ENCODE assay signal across 8 mouse cellular contexts in the genomic region with DNA sequence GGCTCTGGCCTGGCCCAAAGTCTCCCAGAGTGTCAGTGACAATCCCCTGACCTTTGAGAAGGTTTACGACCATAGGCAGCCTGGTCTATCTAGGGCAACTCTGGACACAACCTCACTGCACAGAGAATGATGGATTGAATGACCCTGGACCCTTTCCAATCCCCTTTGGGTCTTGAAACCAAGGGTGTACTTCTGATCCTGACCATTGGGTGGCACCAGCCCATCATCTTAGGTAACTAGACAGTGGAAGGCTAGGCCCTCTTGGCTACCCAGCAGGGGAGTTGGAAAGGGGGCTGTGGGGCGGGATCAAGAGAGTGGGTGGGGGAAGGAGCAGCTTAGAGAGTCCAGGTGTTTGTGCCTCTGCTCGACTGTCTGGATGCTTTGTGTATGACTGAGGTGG.
DNase-seq lines count a peak whose midpoint lies in the region; ATAC-seq and TF ChIP-seq lines count a peak whose summit lies in the region.

No protein-coding gene starts in this region.

- WGBS in embryonic facial prominence, embryonic 10.5 days, result 17% methylated on average over 3 of the region's 3 CpGs
- WGBS in limb, embryonic 11.5 days, result 3% methylated on average over 3 of the region's 3 CpGs
- WGBS in neural tube, embryonic 11.5 days, result 9% methylated on average over 3 of the region's 3 CpGs
- WGBS in stomach, postnatal 0 days, result 0% methylated on average over 3 of the region's 3 CpGs

- no peaks in the 10 kb centered on the region for H3K36me3 ChIP-seq in embryonic facial prominence, embryonic 10.5 days (replicated peaks)
- no peaks in the 10 kb centered on the region for H3K36me3 ChIP-seq in limb, embryonic 11.5 days (ENCODE audit: control insufficient read depth, insufficient read depth, low read length)
- no peaks in the 10 kb centered on the region for H3K36me3 ChIP-seq in neural tube, embryonic 11.5 days (ENCODE audit: control insufficient read depth, insufficient read depth, low read length)
- H3K36me3 ChIP-seq in stomach, postnatal 0 days (ENCODE audit: control insufficient read depth, insufficient read depth, low read length), result no peaks in the 10 kb centered on the region

- 0 out of 2 replicates have a peak, but pooled peaks cover 4% of the 10 kb centered on the region for H3K27me3 ChIP-seq in embryonic facial prominence, embryonic 10.5 days (replicated peaks; ENCODE audit: low read depth, poor library complexity, severe bottlenecking)
- no peaks in the 10 kb centered on the region for H3K27me3 ChIP-seq in limb, embryonic 11.5 days (ENCODE audit: control insufficient read depth, insufficient read depth, low read length)
- no peaks in the 10 kb centered on the region for H3K27me3 ChIP-seq in neural tube, embryonic 11.5 days (ENCODE audit: control insufficient read depth, insufficient read depth, low read length)
- no peaks in the 10 kb centered on the region for H3K27me3 ChIP-seq in stomach, postnatal 0 days (ENCODE audit: control insufficient read depth, insufficient read depth, low read length)

- no peak overlapping the region for H3K4me3 ChIP-seq in embryonic facial prominence, embryonic 10.5 days
- H3K4me3 ChIP-seq in limb, embryonic 11.5 days (ENCODE audit: low read depth, low read length), result no peak overlapping the region
- H3K4me3 ChIP-seq in neural tube, embryonic 11.5 days (ENCODE audit: low read depth, low read length), result no peak overlapping the region
- H3K4me3 ChIP-seq in stomach, postnatal 0 days (ENCODE audit: low read depth, low read length), result no peak overlapping the region

- no peaks in the 10 kb centered on the region for H3K9me3 ChIP-seq in embryonic facial prominence, embryonic 10.5 days
- no peaks in the 10 kb centered on the region for H3K9me3 ChIP-seq in limb, embryonic 11.5 days (ENCODE audit: control insufficient read depth, low read length)
- no peaks in the 10 kb centered on the region for H3K9me3 ChIP-seq in neural tube, embryonic 11.5 days (ENCODE audit: control insufficient read depth, low read length)
- H3K9me3 ChIP-seq in stomach, postnatal 0 days (ENCODE audit: control insufficient read depth, low read length), result no peaks in the 10 kb centered on the region

- no peak overlapping the region for H3K9ac ChIP-seq in limb, embryonic 11.5 days (ENCODE audit: low read length)
- no peak overlapping the region for H3K9ac ChIP-seq in neural tube, embryonic 11.5 days (ENCODE audit: low read length)
- H3K9ac ChIP-seq in stomach, postnatal 0 days (ENCODE audit: low read length), result no peak overlapping the region

- TF ChIP-seq EP300 in stomach, postnatal 0 days (optimal IDR thresholded peaks at IDR 0.05), result no peak

- peaks cover 4% of the 10 kb centered on the region; the same call in 1 of the 2 replicates for H3K4me1 ChIP-seq in embryonic facial prominence, embryonic 10.5 days
- no peaks in the 10 kb centered on the region for H3K4me1 ChIP-seq in limb, embryonic 11.5 days (ENCODE audit: control insufficient read depth, insufficient read depth, low read length)
- H3K4me1 ChIP-seq in neural tube, embryonic 11.5 days (ENCODE audit: control insufficient read depth, insufficient read depth, low read length), result no peaks in the 10 kb centered on the region
- H3K4me1 ChIP-seq in stomach, postnatal 0 days (replicated peaks; ENCODE audit: control insufficient read depth, insufficient read depth), result no peaks in the 10 kb centered on the region

- no peak overlapping the region for H3K27ac ChIP-seq in embryonic facial prominence, embryonic 10.5 days (replicated peaks)
- no peak overlapping the region for H3K27ac ChIP-seq in limb, embryonic 11.5 days (replicated peaks; ENCODE audit: low read depth, low read length)
- H3K27ac ChIP-seq in neural tube, embryonic 11.5 days (ENCODE audit: low read depth, low read length), result no peak overlapping the region
- no peak overlapping the region for H3K27ac ChIP-seq in stomach, postnatal 0 days (replicated peaks)

- no peak overlapping the region for H3K4me2 ChIP-seq in limb, embryonic 11.5 days (ENCODE audit: low read depth, severe bottlenecking)
- H3K4me2 ChIP-seq in neural tube, embryonic 11.5 days (ENCODE audit: low read depth), result no peak overlapping the region
- H3K4me2 ChIP-seq in stomach, postnatal 0 days (replicated peaks; ENCODE audit: low read depth), result no peak overlapping the region

- TF ChIP-seq CTCF in stomach, postnatal 0 days (IDR thresholded peaks at IDR 0.05; ENCODE audit: low read depth), result peak; percentile 90

- ATAC-seq in limb, embryonic 11.5 days (ENCODE audit: insufficient number of reproducible peaks, low FRiP score, low TSS enrichment, low read depth), result peak; percentile 80
- ATAC-seq in neural tube, embryonic 11.5 days (ENCODE audit: insufficient read depth, low FRiP score, low TSS enrichment), result peak; percentile 73
- ATAC-seq in stomach, postnatal 0 days (ENCODE audit: low FRiP score, low TSS enrichment), result 0 out of 2 replicates have a peak, but pooled peaks have one; percentile 21

- DNase-seq in ovary, postnatal 10 days (ENCODE audit: low spot score), result peak; percentile 24
- DNase-seq in ovary, adult 18-20 months (ENCODE audit: low spot score), result no peak
- DNase-seq in embryonic facial prominence, embryonic 10.5 days (ENCODE audit: low spot score), result peak; percentile 77
- peak; percentile 44 to 84 for DNase-seq in heart, adult 18-20 months
- peak; percentile 15 to 73 for DNase-seq in kidney, adult 8-10 months
- DNase-seq in limb, embryonic 11.5 days (ENCODE audit: low spot score), result peak; percentile 82
- DNase-seq in neural tube, embryonic 11.5 days (ENCODE audit: low spot score), result peak; percentile 78
- DNase-seq in stomach, postnatal 0 days (ENCODE audit: low spot score), result peak; percentile 64

Comparison
In these comparisons a context has a peak if more than half of its experiments do, and no peak if none do; other contexts are left out.
1. ATAC-seq: peak in every context shown above with its lines; median percentile 80 in limb, embryonic 11.5 days; 73 in neural tube, embryonic 11.5 days; 21 in stomach, postnatal 0 days.